Mouse (Mus musculus) retina, embryonic 14.5 days (tissue): ENCODE measurements at regions not wholly inside any gene's neighbourhood (a gene's known extent, or its start where the extent isn't known, plus 50 kb on each side); places are given as distances from the start of the nearest gene placed in this dataset.
A peak's percentile ranks its signal among the peaks of the same experiment; 100 is the strongest.

Source experiments
- DNase-seq: peaks from one replicate; pipeline ENCODE4 v3.0.0-alpha.2; 2015; ENCODE audit warnings: low spot score

GRCm38 (mm10) chr2:34042336-34042735 is 154.6 kb upstream of the Mvb12b start:
- no peak for DNase-seq

- DNase-seq, result no peak
Measured at GRCm38 (mm10) chr2:34038982-34039381, 151.2 kb upstream of the Mvb12b start.

DNA sequence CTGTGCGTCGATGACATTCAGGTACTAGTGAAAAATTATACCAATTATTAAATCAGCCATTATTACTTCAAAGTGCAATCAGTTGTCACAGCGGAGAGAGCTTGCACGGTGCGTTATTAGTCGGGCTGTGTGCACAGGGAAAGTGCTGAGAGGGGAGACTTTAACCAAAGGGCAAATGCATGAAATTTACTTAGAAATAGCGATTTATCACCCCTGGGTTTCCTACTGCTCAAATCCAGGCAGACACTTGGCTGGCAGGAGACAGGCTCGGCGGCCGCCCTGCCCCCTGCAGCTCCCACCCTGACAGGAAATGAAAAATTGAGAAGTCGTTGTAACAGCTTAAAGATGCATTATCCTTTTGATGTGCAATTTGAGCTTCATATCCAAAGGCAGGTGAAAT is 145.5 kb upstream of the Mvb12b start:
- DNase-seq, result no peak

GRCm38 (mm10) chr2:34031421-34031820 is 143.7 kb upstream of the Mvb12b start:
- peak; percentile 17 for DNase-seq

GRCm38 (mm10) chr2:34031001-34031412 is 143.3 kb upstream of the Mvb12b start:
- no peak for DNase-seq

- DNase-seq, result peak; percentile 40
Measured at GRCm38 (mm10) chr2:34027445-34027844, 139.7 kb upstream of the Mvb12b start.

DNA sequence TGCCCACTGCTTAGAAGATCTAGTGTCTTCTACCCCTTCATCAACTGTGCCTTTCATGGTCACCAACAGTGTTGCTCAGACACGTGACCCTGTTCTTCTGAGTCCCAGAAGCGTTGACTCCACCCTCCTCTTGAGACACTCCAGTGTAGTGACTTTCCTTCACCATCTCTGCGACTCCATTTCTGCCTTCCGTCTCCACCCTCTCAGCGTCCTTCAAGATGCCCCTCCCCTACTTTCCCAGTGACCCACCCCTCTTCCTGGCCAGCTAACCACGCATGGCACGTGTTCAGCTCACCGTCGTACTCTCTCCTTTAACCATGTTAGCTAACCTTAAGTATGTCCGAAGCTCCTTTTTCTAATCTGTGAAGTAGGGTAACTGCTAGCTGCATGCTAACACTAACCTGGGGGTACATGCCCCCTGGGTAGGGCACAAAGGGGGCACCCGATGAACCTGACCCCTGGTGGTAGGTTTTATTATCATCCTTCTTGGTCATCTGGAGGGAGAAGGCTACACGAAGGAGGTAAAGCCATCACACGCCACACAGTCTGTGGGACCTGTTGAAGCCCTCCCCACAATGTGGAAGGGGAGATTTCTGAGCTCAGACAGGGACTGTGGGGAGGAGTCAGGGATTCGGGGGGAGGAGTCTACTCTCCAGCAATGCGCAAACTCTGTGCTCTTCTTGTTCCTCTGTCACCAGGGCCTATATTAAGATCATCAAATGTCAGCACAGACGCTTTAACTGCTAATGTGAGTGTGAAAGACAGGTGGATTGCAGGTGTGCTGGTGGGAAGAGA is 139.0 kb upstream of the Mvb12b start:
- DNase-seq, result no peak

DNA sequence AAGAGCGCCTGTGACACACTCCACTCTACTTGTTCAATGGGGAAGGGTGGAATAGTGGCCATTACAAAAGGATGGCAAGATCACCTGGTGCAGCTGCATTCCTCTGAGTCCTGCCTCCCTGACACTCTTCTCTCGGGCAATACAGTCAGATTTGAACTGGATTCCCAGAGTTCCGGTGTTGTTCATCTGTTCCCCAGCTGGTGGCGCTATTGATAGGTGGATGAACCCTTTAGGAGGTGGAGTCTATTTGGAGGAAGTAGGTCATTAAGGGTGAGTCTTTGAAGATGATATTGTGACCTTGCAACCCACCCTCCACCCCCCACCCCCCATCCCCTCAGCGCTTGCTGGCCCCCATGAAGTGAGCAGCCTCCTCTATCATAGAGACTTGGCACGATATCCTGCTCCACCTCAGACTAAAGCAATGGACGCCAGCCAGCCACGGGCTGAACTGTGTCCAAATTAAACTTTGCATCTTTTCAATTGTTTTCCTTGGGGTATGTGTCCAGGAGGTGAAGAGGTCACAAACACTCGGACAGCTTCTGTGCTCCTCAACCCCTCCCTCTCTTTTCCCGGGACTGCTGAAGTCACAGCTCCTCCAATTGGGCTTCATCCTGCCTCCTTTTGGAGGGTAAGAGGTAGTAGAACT is 138.1 kb upstream of the Mvb12b start:
- peak; percentile 62 for DNase-seq

DNA sequence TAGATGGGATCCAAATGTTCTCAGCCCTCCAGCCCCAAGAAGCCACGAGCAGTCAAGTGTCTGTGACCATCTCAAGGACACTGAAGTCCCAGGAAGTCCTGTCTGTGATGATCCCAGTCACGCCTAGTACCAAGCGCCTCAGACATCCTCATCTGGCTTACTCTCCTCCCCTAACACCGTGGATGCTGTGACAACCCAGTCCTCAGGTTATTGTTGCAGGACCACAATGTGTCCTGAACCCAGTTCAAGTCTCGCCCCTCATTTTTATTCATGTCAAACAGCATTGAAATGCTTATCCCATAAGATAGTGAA is 129.4 kb upstream of the Mvb12b start:
- DNase-seq, result no peak

GRCm38 (mm10) chr2:34016350-34017141 is 128.8 kb upstream of the Mvb12b start:
- no peak for DNase-seq

DNA sequence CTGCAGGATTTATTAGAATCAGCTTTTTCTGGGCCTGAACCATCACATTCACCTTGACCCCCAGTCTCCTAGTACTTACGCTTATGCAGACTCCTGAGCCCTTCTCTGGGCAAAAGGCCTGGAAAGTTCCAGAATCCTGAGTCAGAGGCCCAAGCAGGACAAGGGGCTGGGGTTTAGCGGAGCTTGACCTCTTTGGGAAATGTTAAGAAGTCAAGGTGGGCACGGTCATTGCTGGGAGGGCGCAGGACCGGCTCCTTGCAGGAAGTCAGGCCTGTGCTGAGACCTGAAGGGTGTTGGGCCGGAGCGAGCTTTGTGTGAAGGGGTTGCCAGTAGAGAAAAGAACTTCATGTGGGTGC is 127.9 kb upstream of the Mvb12b start:
- DNase-seq, result no peak

DNA sequence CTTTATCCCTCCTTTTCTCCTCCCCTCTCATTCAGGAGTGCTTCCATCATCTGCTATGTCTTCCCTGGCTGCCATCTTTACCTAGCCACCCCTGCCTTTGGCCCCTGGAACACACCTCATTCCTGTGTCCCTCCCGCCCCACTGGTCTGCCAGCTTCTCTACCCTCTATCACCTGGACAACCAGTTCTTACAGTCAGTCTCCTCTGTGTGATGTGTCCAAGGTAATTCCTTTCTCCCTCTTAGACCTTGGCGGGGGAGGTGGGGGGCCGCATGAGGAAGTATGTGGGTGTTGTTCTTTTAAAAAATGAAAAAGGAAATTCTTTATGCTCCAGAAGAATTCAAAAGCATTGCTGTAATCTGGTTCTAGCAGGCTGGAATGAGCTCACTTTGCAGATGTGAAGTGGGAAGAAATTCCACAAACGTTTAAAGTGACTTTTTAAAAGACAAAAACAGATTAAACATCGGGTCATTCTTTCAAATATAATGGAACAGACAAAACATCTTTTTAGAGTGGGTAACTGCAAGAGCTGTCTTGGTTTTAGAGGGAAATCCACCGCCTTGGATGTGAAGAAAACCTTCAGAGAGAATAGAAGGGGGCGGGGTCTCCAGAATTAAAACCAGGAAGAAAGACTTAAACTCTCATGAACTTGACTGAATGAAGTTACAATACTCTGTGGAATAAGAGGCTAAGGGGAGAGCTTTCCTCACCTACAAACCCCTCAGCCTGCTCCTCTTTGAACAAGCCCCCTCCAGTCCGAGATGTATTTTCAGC is 127.3 kb upstream of the Mvb12b start:
- DNase-seq, result no peak

GRCm38 (mm10) chr2:34010166-34010565 is 122.4 kb upstream of the Mvb12b start:
- no peak for DNase-seq

DNA sequence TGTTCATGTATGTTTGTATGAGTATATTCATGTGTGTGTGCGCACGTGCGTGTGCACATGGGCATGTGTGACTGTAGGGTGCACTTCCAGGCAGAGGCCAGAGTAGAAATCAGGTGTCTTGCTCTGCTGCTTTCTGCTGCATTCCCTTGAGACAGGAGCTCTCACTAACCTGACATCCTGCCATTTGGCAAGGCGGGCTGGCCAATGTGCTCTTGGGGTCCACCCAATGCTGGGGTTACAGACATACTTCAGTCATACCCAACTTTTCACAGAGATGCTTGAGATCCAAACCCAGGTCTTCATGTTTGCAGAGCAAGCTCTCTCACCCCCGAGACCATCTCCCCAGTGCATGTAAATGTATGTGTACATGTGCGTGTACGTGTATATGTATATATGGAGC is 120.2 kb upstream of the Mvb12b start:
- no peak for DNase-seq

- no peak for DNase-seq
Measured at GRCm38 (mm10) chr2:33997106-33997505, 109.4 kb upstream of the Mvb12b start.

DNA sequence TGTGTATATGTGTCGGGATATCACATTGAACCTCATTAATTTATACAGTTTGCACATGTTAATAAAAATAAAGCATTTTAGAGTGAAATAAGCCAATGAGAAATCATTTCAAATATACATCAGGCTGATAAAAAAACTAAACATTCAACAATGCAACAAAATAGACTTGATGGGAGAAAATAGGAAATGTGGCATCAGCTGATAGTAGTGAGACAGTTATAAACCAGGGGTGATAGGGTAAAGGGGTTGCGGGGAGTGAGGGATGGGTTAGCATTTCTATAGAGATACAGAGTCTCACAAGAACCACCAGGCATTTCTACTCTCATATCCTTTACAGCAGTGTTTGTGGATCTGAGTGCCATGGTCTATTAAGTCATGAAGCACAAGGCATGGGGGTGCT is 108.6 kb upstream of the Mvb12b start:
- no peak for DNase-seq

DNA sequence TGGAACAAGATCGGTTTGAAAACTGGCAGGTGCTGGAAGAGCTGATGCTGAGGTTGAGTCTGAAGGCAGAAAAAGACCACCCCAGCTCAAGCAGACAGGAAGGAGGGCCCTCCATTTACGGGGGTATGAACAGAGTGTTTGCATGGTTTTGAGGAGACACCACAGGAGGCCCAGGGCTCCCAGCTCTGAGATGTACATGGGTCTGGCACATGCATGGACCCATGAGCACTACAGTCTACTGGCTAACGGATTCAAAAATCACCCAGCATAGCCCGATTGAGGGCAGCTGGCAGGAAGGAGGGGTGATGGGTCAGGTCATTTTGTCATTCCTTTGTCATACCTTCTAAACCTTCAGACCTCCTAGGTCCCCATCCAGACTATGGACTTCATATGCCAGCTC is 103.6 kb upstream of the Mvb12b start:
- DNase-seq, result no peak

- DNase-seq, result no peak
Measured at GRCm38 (mm10) chr2:33990711-33991110, 103.0 kb upstream of the Mvb12b start.

DNA sequence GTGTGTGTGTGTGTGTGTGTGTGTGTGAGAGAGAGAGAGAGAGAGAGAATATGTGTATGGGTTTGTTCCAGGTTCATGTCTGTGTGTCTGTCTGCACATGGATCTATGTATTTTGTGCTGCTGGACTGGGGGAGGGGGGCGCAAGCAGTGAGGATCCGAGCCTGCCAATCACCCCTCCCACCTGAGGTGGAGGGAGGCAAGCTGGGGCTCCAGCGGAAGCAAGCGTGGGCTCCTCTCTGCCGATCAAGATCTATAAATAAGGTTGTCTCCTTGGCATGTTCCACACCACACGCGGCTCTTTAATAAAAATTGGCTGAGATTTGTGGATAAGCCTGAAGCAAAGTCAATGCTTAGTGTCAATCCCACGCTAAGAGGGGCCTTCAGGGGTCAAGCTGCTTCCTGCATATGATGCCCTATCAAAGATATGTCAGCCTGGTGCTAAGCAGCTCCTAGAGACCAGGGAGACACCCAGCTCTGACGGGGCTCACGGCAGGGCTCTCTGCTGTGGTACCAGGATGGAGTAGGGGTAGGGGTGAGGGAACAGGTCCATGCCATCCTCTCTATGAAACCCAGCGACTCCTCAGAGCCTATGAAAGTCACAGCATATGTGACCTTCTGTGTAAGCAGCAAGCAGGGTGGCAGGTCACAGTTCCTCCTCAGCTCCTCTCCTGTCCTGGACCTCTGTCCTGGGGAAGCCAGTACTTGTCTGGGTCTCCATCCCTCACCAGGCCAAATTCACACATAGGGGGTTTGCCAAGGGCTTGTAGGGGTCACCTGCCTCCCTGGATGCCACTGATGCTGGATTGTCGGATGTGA is 102.0 kb upstream of the Mvb12b start:
- no peak for DNase-seq

GRCm38 (mm10) chr2:33986420-33986819 is 98.7 kb upstream of the Mvb12b start:
- DNase-seq, result peak; percentile 65

GRCm38 (mm10) chr2:33985316-33985715 is 97.6 kb upstream of the Mvb12b start:
- DNase-seq, result no peak
